Mouse (Mus musculus): ENCODE measurements around the gene Thsd4.

DNA sequence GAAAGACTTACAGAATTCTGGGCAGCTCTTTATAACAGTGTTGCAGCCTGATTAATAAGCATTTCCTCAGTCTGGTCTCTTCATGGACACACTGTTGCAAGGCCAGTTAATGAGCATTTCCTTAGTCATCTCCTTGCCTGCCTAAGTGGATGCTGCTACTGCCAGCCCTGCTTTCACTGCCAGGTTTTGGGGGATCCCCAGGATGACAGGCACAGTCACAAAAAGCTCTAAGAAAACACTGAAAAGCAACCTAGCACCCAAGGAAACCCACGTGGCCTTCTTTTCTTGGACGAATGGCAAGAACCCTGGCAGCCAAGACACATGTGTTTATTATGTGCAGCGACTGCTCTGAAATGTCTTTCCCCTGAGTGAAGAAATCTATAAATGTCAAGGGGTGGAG, 41.8 kb downstream of the Thsd4 start:
- TF ChIP-seq CEBPB (IDR thresholded peaks at IDR 0.05; ENCODE audit: insufficient read depth, poor library complexity, severe bottlenecking) (no peak), MAX (IDR thresholded peaks at IDR 0.05; ENCODE audit: low read depth) (no peak), POLR2A (IDR thresholded peaks at IDR 0.05; ENCODE audit: insufficient read length, low read depth) (no peak), E2F4 (IDR thresholded peaks at IDR 0.05; ENCODE audit: insufficient read depth) (no peak), USF1 (IDR thresholded peaks at IDR 0.05; ENCODE audit: low read depth) (no peak), POLR2AphosphoS2 (IDR thresholded peaks at IDR 0.05; ENCODE audit: insufficient read length, low read depth) (no peak), REST (IDR thresholded peaks at IDR 0.05; ENCODE audit: insufficient read depth, insufficient read length) (no peak)

All from myocyte (in vitro differentiated cells).